In the genomic region with DNA sequence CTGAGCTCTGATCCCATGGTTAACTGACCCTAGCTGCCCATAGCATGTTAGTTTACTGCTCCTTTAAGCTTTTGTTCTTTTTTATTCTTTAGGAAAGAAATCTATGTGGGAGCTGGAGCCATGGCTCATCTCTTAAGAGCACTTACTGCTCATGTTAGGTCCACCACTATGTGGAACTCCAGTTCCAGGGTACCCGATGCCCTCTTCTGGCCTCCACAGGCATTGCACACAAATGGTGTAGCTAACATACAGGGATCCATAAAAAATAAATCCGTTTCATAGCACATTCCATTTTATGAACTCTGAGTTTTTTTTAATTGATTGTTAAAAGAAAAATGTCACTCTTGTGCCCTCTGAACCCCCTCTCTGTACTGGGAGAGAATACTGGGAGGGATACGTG, we compare ENCODE assay signal across 7 mouse cellular contexts. TPM values are rescaled to one million over a fixed set of nuclear protein-coding genes. Genes with fewer than 3 reads are reported as not detected.
DNase-seq lines count a peak whose midpoint lies in the region; TF ChIP-seq lines count a peak whose summit lies in the region.

No protein-coding gene starts in this region.

- H3K4me3 ChIP-seq in kidney, adult 2 months (ENCODE audit: insufficient read depth, low read depth, low read length) = no peak overlapping the region
- H3K4me3 ChIP-seq in ES-Bruce4 (ENCODE audit: low read depth, low read length) = no peak overlapping the region

- DNase-seq in kidney, adult 2 months = peak; percentile 54
- no peak for DNase-seq in kidney, adult 11 months
- DNase-seq in A20 (ENCODE audit: low read depth, low spot score) = peak; percentile 60
- peak; percentile 81 for DNase-seq in kidney, postnatal 4 days
- no peak for DNase-seq in urinary bladder, postnatal 36 days (ENCODE audit: low spot score in 2 of 2)
- no peak for DNase-seq in T-cell, adult 2 months (ENCODE audit: low spot score)

- no peaks in the 10 kb centered on the region; the same call in 1 of the 2 replicates for H3K4me1 ChIP-seq in kidney, adult 2 months (ENCODE audit: control insufficient read depth, insufficient read depth, low read length)
- H3K4me1 ChIP-seq in ES-Bruce4 (ENCODE audit: control insufficient read depth, insufficient read depth, low read length) = no peaks in the 10 kb centered on the region

- H3K36me3 ChIP-seq in kidney, adult 2 months (ENCODE audit: control insufficient read depth, insufficient read depth, low read length) = no peaks in the 10 kb centered on the region
- H3K36me3 ChIP-seq in ES-Bruce4 (ENCODE audit: control insufficient read depth, insufficient read depth, low read length, poor library complexity, severe bottlenecking) = no peaks in the 10 kb centered on the region

- TF ChIP-seq POLR2A in kidney, adult 2 months (IDR thresholded peaks at IDR 0.05; ENCODE audit: low read depth, low read length) = no peak
- no peak for TF ChIP-seq POLR2A in ES-Bruce4 (IDR thresholded peaks at IDR 0.05; ENCODE audit: insufficient read depth, low read length)

- TF ChIP-seq EP300 in ES-Bruce4 (IDR thresholded peaks at IDR 0.05; ENCODE audit: insufficient read depth, low read depth, low read length) = no peak

- TF ChIP-seq CTCF in kidney, adult 2 months (conservative IDR thresholded peaks at IDR 0.05; ENCODE audit: insufficient read depth, insufficient read length, low read depth, low read length) = peak; percentile 66
- TF ChIP-seq CTCF in ES-Bruce4 (IDR thresholded peaks at IDR 0.05; ENCODE audit: low read depth, low read length) = peak; percentile 60

- H3K9ac ChIP-seq in ES-Bruce4 (ENCODE audit: low read depth, poor library complexity, severe bottlenecking) = no peak overlapping the region

- 36% methylated on average over 3 of the region's 3 CpGs for WGBS in kidney, adult 2 months

- H3K9me3 ChIP-seq in ES-Bruce4 (replicated peaks; ENCODE audit: control insufficient read depth, insufficient read depth, low read length, poor library complexity, severe bottlenecking) = no peaks in the 10 kb centered on the region

- H3K27ac ChIP-seq in kidney, adult 2 months (ENCODE audit: insufficient read depth, low read depth, low read length) = no peak overlapping the region
- no peak overlapping the region for H3K27ac ChIP-seq in ES-Bruce4 (ENCODE audit: insufficient read depth, low read length)

- no peaks in the 10 kb centered on the region for H3K27me3 ChIP-seq in kidney, adult 2 months (replicated peaks; ENCODE audit: control insufficient read depth, insufficient read depth, low read length)
- no peaks in the 10 kb centered on the region for H3K27me3 ChIP-seq in ES-Bruce4 (ENCODE audit: control insufficient read depth, insufficient read depth, low read length, poor library complexity, severe bottlenecking)

RNA-seq across cellular contexts. Expression of a gene that starts 4.7 kb away (rescaled TPM):
- 31.3 and 31.8 TPM in 2 replicates for polyA plus RNA-seq in kidney, adult 2 months (2012; rRNA removed)
- 16.3 and 17.2 TPM in 2 replicates for polyA plus RNA-seq in ES-Bruce4 (2011; ENCODE audit: insufficient read depth, insufficient read length, low read depth, missing spikeins)

RNA-seq across cellular contexts. Expression of a gene that starts 24.3 kb away (rescaled TPM):
- polyA plus RNA-seq in kidney, adult 2 months (2012; rRNA removed) = 39.6 and 40.1 TPM in 2 replicates
- polyA plus RNA-seq in ES-Bruce4 (2011; ENCODE audit: insufficient read depth, insufficient read length, low read depth, missing spikeins) = 12.1 and 14.1 TPM in 2 replicates

RNA-seq across cellular contexts. Expression of a gene that starts 33.5 kb away (rescaled TPM):
- polyA plus RNA-seq in kidney, adult 2 months (2012; rRNA removed) = not detected in 2 replicates
- polyA plus RNA-seq in ES-Bruce4 (2011; ENCODE audit: insufficient read depth, insufficient read length, low read depth, missing spikeins) = 1.1 and 1.2 TPM in 2 replicates

Comparison
In these comparisons a context has a peak if more than half of its experiments do, and no peak if none do; other contexts are left out.
1. DNase-seq: peak in kidney, adult 2 months (single experiment), A20 (single experiment) and kidney, postnatal 4 days (2 of 2); none in kidney, adult 11 months (single experiment), urinary bladder, postnatal 36 days (0 of 2) and T-cell, adult 2 months (single experiment).